Mouse (Mus musculus): ENCODE measurements at regions not wholly inside any gene's neighbourhood (a gene's known extent, or its start where the extent isn't known, plus 50 kb on each side); places are given as distances from the start of the nearest gene placed in this dataset.

DNA sequence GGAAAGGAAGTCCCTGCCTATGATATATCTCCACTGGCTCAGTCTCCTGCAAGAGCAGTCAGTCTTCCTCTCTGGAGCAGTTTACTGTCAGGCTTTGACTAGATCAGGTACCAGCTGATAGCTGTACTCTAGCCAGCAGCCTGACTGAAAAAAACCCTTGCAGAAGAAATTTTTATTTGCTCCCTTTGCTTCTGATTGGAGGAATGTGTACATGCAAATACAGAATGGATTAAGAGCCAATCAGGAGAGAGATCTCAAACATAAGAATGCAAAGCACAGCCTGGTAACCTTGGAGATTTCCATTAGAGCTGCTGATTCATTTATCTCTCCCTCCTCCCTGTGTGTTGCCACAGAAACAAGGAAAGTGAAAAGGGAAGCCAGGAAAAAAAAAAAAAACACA is 509.1 kb upstream of the Ndn start:
- no peaks in the 10 kb centered on the region for H3K27me3 ChIP-seq
- ChIA-PET CTCF (no interaction called here), POLR2A (no interaction called here)
- in situ Hi-C loops (cut with MboI; ENCODE audit: low pct_unique_long_range_greater_than_20kb): no loop called here
- ATAC-seq (no peak), DNase-seq (ENCODE audit: low read depth, low spot score) (no peak)
- no peak for TF ChIP-seq CTCF (IDR thresholded peaks at IDR 0.05)

DNA sequence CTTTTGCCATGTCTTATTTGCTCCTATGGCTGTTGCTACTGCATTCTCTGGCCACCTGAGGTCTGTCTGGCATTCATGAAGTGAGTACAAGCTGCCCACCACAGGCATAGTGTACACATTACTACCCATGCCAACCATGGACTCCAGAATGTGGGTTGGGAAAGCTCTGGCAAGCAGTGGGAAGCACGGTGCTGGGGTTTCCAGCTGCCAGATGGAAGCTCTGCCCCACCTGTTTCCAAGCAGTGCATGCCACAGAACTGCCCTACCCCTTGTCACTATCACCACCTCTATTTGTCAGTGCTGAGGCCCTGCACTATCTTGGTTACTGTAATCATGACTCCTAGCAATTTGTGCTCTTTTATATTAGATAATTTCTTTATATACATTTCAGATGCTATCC is 494.4 kb upstream of the Ndn start:
- POLR2A ChIA-PET: no interaction called here
- in situ Hi-C loops (cut with MboI; ENCODE audit: low pct_unique_long_range_greater_than_20kb): no loop called here
- H3K27me3 ChIP-seq: no peaks in the 10 kb centered on the region
- ATAC-seq (no peak), DNase-seq (ENCODE audit: low read depth, low spot score) (no peak)
- TF ChIP-seq CTCF (IDR thresholded peaks at IDR 0.05): no peak
- CTCF ChIA-PET: no interaction called here

DNA sequence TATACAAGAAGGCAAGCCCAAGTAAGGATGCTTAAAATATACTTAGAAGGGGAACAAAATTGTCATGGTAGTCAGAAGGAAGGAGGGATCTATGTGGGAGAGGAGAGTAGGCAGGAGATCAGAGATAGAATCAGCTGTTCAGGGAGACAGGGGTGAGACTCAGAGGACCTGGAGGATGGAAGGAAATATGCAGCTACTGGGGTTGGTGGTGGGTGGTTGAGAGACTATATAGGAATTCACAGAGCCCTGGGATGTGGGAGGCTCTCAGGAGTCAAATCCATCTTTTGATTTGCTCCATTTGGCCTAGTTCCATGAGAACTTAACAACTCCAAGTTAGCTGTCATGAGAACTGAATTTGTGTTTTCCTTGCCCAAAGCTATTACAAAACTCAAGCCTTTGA is 481.9 kb upstream of the Ndn start:
- ChIA-PET CTCF (no interaction called here), POLR2A (no interaction called here)
- in situ Hi-C loops (cut with MboI; ENCODE audit: low pct_unique_long_range_greater_than_20kb): no loop called here
- ATAC-seq: no peak
- TF ChIP-seq CTCF (IDR thresholded peaks at IDR 0.05): no peak
- DNase-seq (ENCODE audit: low read depth, low spot score): no peak
- no peaks in the 10 kb centered on the region for H3K27me3 ChIP-seq

DNA sequence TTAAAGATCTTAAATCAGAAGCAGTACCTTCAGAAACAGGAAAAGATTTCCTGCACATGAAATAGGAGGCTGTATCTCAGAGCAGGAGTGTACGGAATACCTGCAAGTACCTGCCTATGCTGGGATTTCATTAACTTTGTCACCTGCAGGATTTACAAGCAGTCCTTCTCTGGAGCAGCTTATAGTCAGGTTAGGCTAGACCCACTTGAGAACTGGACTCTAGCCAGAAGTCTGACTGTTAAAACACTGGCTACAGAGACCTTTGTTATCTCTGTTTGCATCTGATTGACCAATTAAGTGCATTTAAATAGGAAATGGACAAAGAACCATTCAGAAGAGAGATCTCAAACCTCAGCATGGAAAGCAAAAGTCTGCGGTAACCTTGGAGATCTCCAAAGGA is 480.0 kb upstream of the Ndn start:
- DNase-seq (ENCODE audit: low read depth, low spot score) (no peak), ATAC-seq (no peak)
- in situ Hi-C loops (cut with MboI; ENCODE audit: low pct_unique_long_range_greater_than_20kb): no loop called here
- ChIA-PET CTCF (no interaction called here), POLR2A (no interaction called here)
- TF ChIP-seq CTCF (IDR thresholded peaks at IDR 0.05): no peak
- no peaks in the 10 kb centered on the region for H3K27me3 ChIP-seq

GRCm38 (mm10) chr7:61876220-61876619 is 470.1 kb upstream of the Ndn start:
- DNase-seq (ENCODE audit: low read depth, low spot score) (peak; percentile 22), ATAC-seq (peak; percentile 77)
- ChIA-PET POLR2A (no interaction called here), CTCF (no interaction called here)
- in situ Hi-C loops (cut with MboI; ENCODE audit: low pct_unique_long_range_greater_than_20kb): no loop called here
- no peak for TF ChIP-seq CTCF (IDR thresholded peaks at IDR 0.05)
- H3K27me3 ChIP-seq: no peaks in the 10 kb centered on the region

- ChIA-PET POLR2A (no interaction called here), CTCF (no interaction called here)
- ATAC-seq: peak; percentile 80
- TF ChIP-seq CTCF (IDR thresholded peaks at IDR 0.05): no peak
- in situ Hi-C loops (cut with MboI; ENCODE audit: low pct_unique_long_range_greater_than_20kb): no loop called here
- peak; percentile 56 for DNase-seq (ENCODE audit: low read depth, low spot score)
- no peaks in the 10 kb centered on the region for H3K27me3 ChIP-seq
Measured at GRCm38 (mm10) chr7:61877311-61878065, 468.9 kb upstream of the Ndn start.

DNA sequence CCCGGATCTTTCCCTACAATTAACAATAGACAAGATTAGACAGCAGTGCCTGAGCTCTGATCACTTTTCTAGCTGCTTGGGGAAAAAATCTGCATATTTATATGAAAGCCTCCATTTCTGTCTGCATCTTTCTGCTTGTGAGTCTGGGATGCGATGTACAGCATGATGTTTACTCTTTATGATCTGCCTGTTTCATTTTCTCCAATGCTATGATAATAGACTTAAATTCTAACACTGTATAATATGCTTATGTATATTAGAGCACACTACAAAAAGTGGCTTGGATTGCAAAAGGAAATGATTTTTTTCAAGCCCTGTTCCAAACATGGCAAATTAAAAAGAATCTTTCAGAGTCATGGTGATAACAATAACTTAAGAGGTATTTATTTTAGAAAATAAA is 468.3 kb upstream of the Ndn start:
- ChIA-PET POLR2A (no interaction called here), CTCF (no interaction called here)
- no peaks in the 10 kb centered on the region for H3K27me3 ChIP-seq
- in situ Hi-C loops (cut with MboI; ENCODE audit: low pct_unique_long_range_greater_than_20kb): no loop called here
- no peak for DNase-seq (ENCODE audit: low read depth, low spot score)
- ATAC-seq: no peak
- TF ChIP-seq CTCF (IDR thresholded peaks at IDR 0.05): no peak

DNA sequence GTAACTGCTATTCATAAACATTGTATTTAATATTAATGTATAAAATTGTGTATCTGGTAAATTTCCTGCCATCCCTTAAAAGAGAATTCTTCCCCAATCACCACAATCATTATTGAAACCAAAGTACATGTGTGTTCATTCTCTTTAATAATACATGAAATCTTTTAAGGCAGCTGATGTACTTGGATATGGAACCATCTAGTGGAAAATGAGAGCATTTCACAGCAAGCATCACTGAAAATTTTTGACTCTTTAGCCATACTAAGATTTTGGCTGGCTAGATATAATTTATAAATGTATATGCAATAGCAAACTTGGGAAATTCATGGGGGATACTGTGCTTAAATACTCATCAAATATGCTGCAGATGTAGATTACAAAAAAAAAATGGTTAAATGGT is 467.8 kb upstream of the Ndn start:
- no peaks in the 10 kb centered on the region for H3K27me3 ChIP-seq
- in situ Hi-C loops (cut with MboI; ENCODE audit: low pct_unique_long_range_greater_than_20kb): no loop called here
- ChIA-PET POLR2A (no interaction called here), CTCF (no interaction called here)
- DNase-seq (ENCODE audit: low read depth, low spot score) (no peak), ATAC-seq (no peak)
- TF ChIP-seq CTCF (IDR thresholded peaks at IDR 0.05): no peak

Measured in Patski (cell line).